12 mouse cellular contexts compared by ENCODE assay signal in the genomic region with DNA sequence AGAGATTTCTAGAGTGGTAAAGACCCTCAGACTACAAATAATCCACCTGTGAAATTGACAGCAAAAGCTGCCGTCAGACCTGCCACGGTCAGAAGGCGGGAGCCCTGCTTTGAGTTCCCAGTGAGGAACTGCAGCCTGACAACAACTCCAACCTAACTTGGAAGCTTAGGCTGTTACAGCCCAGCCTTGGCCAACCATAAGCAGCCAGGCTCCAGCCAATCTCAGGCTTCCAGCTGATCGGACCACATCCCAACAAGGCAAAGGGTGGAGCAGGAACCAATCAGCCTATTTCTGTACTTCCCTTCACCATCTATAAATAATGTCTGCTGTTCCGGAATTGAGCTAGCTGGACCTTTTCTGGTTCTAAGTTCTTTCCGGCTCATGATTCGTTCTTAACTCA. TPM values are rescaled to one million over a fixed set of nuclear protein-coding genes. Genes with fewer than 3 reads are reported as not detected.
DNase-seq lines count a peak whose midpoint lies in the region; ATAC-seq lines count a peak whose summit lies in the region.
"Had no signal": no experiment of that assay in that cellular context is flagged by ENCODE, and none has a peak within 500 bp of the region (broad histone marks: within the 10 kb centered on the region; RNA-seq: fewer than 3 reads in every experiment).

No protein-coding gene starts in this region.

- no peak overlapping the region for H3K9ac ChIP-seq in kidney, embryonic 16.5 days (replicated peaks; ENCODE audit: low read length)
- H3K9ac ChIP-seq in forebrain, embryonic 15.5 days (replicated peaks) = no peak overlapping the region
- H3K9ac ChIP-seq: hindbrain, embryonic 15.5 days; limb, embryonic 13.5 days; midbrain, embryonic 12.5 days had no signal

- peak; percentile 13 to 27 for DNase-seq in kidney, adult 8-10 months
- peak; percentile 40 to 41 for DNase-seq in kidney, postnatal 36 days
- no peak for DNase-seq in embryo, embryonic 10.5 days (ENCODE audit: low spot score)

- H3K4me3 ChIP-seq in kidney, embryonic 16.5 days (ENCODE audit: low read length) = no peak overlapping the region
- no peak overlapping the region for H3K4me3 ChIP-seq in forebrain, embryonic 15.5 days
- H3K4me3 ChIP-seq: hindbrain, embryonic 15.5 days; limb, embryonic 13.5 days; midbrain, embryonic 12.5 days had no signal

- no peak for ATAC-seq in kidney, embryonic 16.5 days (ENCODE audit: low FRiP score, low TSS enrichment)
- ATAC-seq in granulocyte monocyte progenitor cell, adult 5-6 weeks (replicated peaks; ENCODE audit: poor library complexity, severe bottlenecking) = peak; percentile 69
- ATAC-seq in megakaryocyte progenitor cell, adult 5-6 weeks (replicated peaks; ENCODE audit: poor library complexity) = peak; percentile 71
- no peak for ATAC-seq in CD4-positive, CD25-positive, alpha-beta regulatory T cell, adult 4 months
- no peak for ATAC-seq in forebrain, embryonic 15.5 days (replicated peaks)

- H3K27ac ChIP-seq in kidney, embryonic 16.5 days (ENCODE audit: low read length) = no peak overlapping the region
- no peak overlapping the region for H3K27ac ChIP-seq in forebrain, embryonic 15.5 days (replicated peaks)
- H3K27ac ChIP-seq: hindbrain, embryonic 15.5 days; limb, embryonic 13.5 days; midbrain, embryonic 12.5 days had no signal

- H3K9me3 ChIP-seq in kidney, embryonic 16.5 days (ENCODE audit: low read length) = no peaks in the 10 kb centered on the region
- no peaks in the 10 kb centered on the region for H3K9me3 ChIP-seq in forebrain, embryonic 15.5 days
- H3K9me3 ChIP-seq: hindbrain, embryonic 15.5 days; limb, embryonic 13.5 days; midbrain, embryonic 12.5 days had no signal

- H3K4me1 ChIP-seq in kidney, embryonic 16.5 days (ENCODE audit: insufficient read depth, low read length) = no peaks in the 10 kb centered on the region
- H3K4me1 ChIP-seq in forebrain, embryonic 15.5 days = peaks cover 5% of the 10 kb centered on the region; the same call in 1 of the 2 replicates
- H3K4me1 ChIP-seq: hindbrain, embryonic 15.5 days; limb, embryonic 13.5 days; midbrain, embryonic 12.5 days had no signal

- no peaks in the 10 kb centered on the region for H3K27me3 ChIP-seq in kidney, embryonic 16.5 days (ENCODE audit: insufficient read depth, low read length)
- no peaks in the 10 kb centered on the region for H3K27me3 ChIP-seq in forebrain, embryonic 15.5 days
- H3K27me3 ChIP-seq: CH12.LX; hindbrain, embryonic 15.5 days; limb, embryonic 13.5 days; midbrain, embryonic 12.5 days had no signal

- 68% methylated on average over 7 of the region's 7 CpGs for WGBS in kidney, embryonic 16.5 days
- WGBS in forebrain, embryonic 15.5 days = 84% methylated on average over 7 of the region's 7 CpGs

- no peaks in the 10 kb centered on the region for H3K36me3 ChIP-seq in kidney, embryonic 16.5 days (ENCODE audit: insufficient read depth, low read length)
- H3K36me3 ChIP-seq in forebrain, embryonic 15.5 days = no peaks in the 10 kb centered on the region
- H3K36me3 ChIP-seq: hindbrain, embryonic 15.5 days; limb, embryonic 13.5 days; midbrain, embryonic 12.5 days had no signal

- no peak overlapping the region for H3K4me2 ChIP-seq in kidney, embryonic 16.5 days (replicated peaks; ENCODE audit: low read depth, low read length)
- H3K4me2 ChIP-seq in forebrain, embryonic 15.5 days (replicated peaks) = no peak overlapping the region
- H3K4me2 ChIP-seq: hindbrain, embryonic 15.5 days; limb, embryonic 13.5 days; midbrain, embryonic 12.5 days had no signal

RNA-seq across cellular contexts. Expression of a gene that starts 12.6 kb away (rescaled TPM):
- polyA plus RNA-seq in kidney, embryonic 16.5 days (2015; fragmentation: Nextera tagmentation; extraction: Ambion mirVana) = 0.09 and 0.12 TPM in 2 replicates
- not detected in 2 replicates for total RNA-seq in granulocyte monocyte progenitor cell, adult 5-6 weeks (2014; fragmentation: Nextera tagmentation)
- total RNA-seq in granulocyte monocyte progenitor cell, adult 5-6 weeks (2017) = not detected in 2 replicates
- total RNA-seq in megakaryocyte progenitor cell, adult 5-6 weeks (2015) = 0.02 TPM in 1 of 2 replicates, not detected in the other
- total RNA-seq in megakaryocyte progenitor cell, adult 5-6 weeks (2017) = not detected in 2 replicates
- under 1 TPM; 0.14 to 0.47 TPM for polyA plus RNA-seq in CD4-positive, CD25-positive, alpha-beta regulatory T cell, adult 4 months (2017; shearing (Covaris generic))
- polyA plus RNA-seq in forebrain, embryonic 15.5 days (2015; fragmentation: Nextera tagmentation; extraction: Ambion mirVana) = 0.19 and 0.31 TPM in 2 replicates
- total RNA-seq: CH12.LX had no signal

RNA-seq across cellular contexts. Expression of a gene that starts 14.5 kb away (rescaled TPM):
- 0.41 and 0.62 TPM in 2 replicates for polyA plus RNA-seq in kidney, embryonic 16.5 days (2015; fragmentation: Nextera tagmentation; extraction: Ambion mirVana)
- total RNA-seq in granulocyte monocyte progenitor cell, adult 5-6 weeks (2014; fragmentation: Nextera tagmentation) = 0.24 TPM in 1 of 2 replicates, not detected in the other
- 0.21 TPM in 1 of 2 replicates, not detected in the other for total RNA-seq in granulocyte monocyte progenitor cell, adult 5-6 weeks (2017)
- total RNA-seq in megakaryocyte progenitor cell, adult 5-6 weeks (2015) = 0.15 TPM in 1 of 2 replicates, not detected in the other
- total RNA-seq in megakaryocyte progenitor cell, adult 5-6 weeks (2017) = 0.07 and 0.62 TPM in 2 replicates
- 1 to 10 TPM; 1.0 to 1.3 TPM for polyA plus RNA-seq in CD4-positive, CD25-positive, alpha-beta regulatory T cell, adult 4 months (2017; shearing (Covaris generic))
- polyA plus RNA-seq in forebrain, embryonic 15.5 days (2015; fragmentation: Nextera tagmentation; extraction: Ambion mirVana) = 0.43 and 0.52 TPM in 2 replicates

Comparison
In these comparisons a context has a peak if more than half of its experiments do, and no peak if none do; other contexts are left out.
1. ATAC-seq: peak in granulocyte monocyte progenitor cell, adult 5-6 weeks (single experiment) and megakaryocyte progenitor cell, adult 5-6 weeks (single experiment); none in kidney, embryonic 16.5 days (single experiment), CD4-positive, CD25-positive, alpha-beta regulatory T cell, adult 4 months (single experiment) and forebrain, embryonic 15.5 days (single experiment).